Mouse (Mus musculus) E14TG2a.4 (cell line): ENCODE results near the gene Crp.

Source experiments
- H3K27me3 ChIP-seq: 2 replicates; pipeline ENCODE4 v1.6.1; 2014; ENCODE audit warnings: low read length, control low read depth; ENCODE audit not compliant: insufficient read depth
- H3K36me3 ChIP-seq: 2 replicates; pipeline ENCODE4 v1.6.1; 2014; ENCODE audit warnings: low read length, control low read depth; ENCODE audit not compliant: insufficient read depth
- H3K4me1 ChIP-seq: replicated peaks from 2 replicates; pipeline ENCODE4 v1.6.1; 2014; ENCODE audit warnings: low read depth, low read length, control low read depth
- H3K4me3 ChIP-seq: replicated peaks from 2 replicates; pipeline ENCODE4 v1.5.1; 2014; ENCODE audit warnings: mild to moderate bottlenecking, low read length
- H3K9me3 ChIP-seq: 2 replicates; pipeline ENCODE4 v1.6.1; 2014; ENCODE audit warnings: low read length, control low read depth
- CTCF ChIP-seq: conservative IDR thresholded peaks from 2 replicates; pipeline ENCODE4 v1.5.1; 2014; ENCODE audit warnings: low read length
- NANOG ChIP-seq: IDR thresholded peaks from 2 replicates; pipeline ENCODE4 v1.6.1; 2014; ENCODE audit warnings: borderline replicate concordance, low read length, mixed read lengths
- POU5F1 ChIP-seq: IDR thresholded peaks from 2 replicates; pipeline ENCODE4 v1.6.1; 2014; ENCODE audit warnings: low read length, borderline replicate concordance

Crp gene

GRCm38 (mm10) chr1:172759525-172759924 is 61.7 kb downstream of the Crp start:
- Histone ChIP-seq H3K36me3 (no peaks in the 10 kb centered on the region), H3K9me3 (no peaks in the 10 kb centered on the region), H3K4me1 (peaks cover 16% of the 10 kb centered on the region), H3K27me3 (no peaks in the 10 kb centered on the region), H3K4me3 (no peak overlapping the region)
- TF ChIP-seq CTCF (no peak), NANOG (no peak), POU5F1 (no peak)

GRCm38 (mm10) chr1:172779195-172779594 is 81.3 kb downstream of the Crp start:
- TF ChIP-seq POU5F1 (no peak), CTCF (no peak), NANOG (no peak)
- Histone ChIP-seq H3K4me1 (no peaks in the 10 kb centered on the region), H3K36me3 (no peaks in the 10 kb centered on the region), H3K27me3 (no peaks in the 10 kb centered on the region), H3K4me3 (no peak overlapping the region), H3K9me3 (no peaks in the 10 kb centered on the region)

GRCm38 (mm10) chr1:172785322-172785721 is 87.5 kb downstream of the Crp start:
- H3K4me3 ChIP-seq: no peak overlapping the region
- H3K4me1 ChIP-seq: no peaks in the 10 kb centered on the region
- H3K36me3 ChIP-seq: no peaks in the 10 kb centered on the region
- peaks cover 9% of the 10 kb centered on the region for H3K9me3 ChIP-seq
- TF ChIP-seq CTCF: no peak
- H3K27me3 ChIP-seq: no peaks in the 10 kb centered on the region

GRCm38 (mm10) chr1:172785886-172786285 is 88.0 kb downstream of the Crp start:
- no peak for TF ChIP-seq POU5F1
- TF ChIP-seq CTCF: no peak
- TF ChIP-seq NANOG: no peak
- Histone ChIP-seq H3K27me3 (no peaks in the 10 kb centered on the region), H3K9me3 (peaks cover 9% of the 10 kb centered on the region), H3K4me3 (no peak overlapping the region), H3K36me3 (no peaks in the 10 kb centered on the region), H3K4me1 (no peaks in the 10 kb centered on the region)

GRCm38 (mm10) chr1:172828975-172829374 is 131.1 kb downstream of the Crp start:
- H3K4me3 ChIP-seq: no peak overlapping the region
- no peaks in the 10 kb centered on the region for H3K36me3 ChIP-seq
- H3K27me3 ChIP-seq: no peaks in the 10 kb centered on the region
- no peaks in the 10 kb centered on the region for H3K9me3 ChIP-seq
- TF ChIP-seq NANOG (no peak), CTCF (no peak), POU5F1 (no peak)
- H3K4me1 ChIP-seq: no peaks in the 10 kb centered on the region

- no peaks in the 10 kb centered on the region for H3K27me3 ChIP-seq
These were observed 149.3 kb downstream of the Crp start for GRCm38 (mm10) chr1:172847044-172847761.

GRCm38 (mm10) chr1:172848171-172848570 is 150.3 kb downstream of the Crp start:
- Histone ChIP-seq H3K4me1 (no peaks in the 10 kb centered on the region), H3K27me3 (no peaks in the 10 kb centered on the region), H3K9me3 (peaks cover 37% of the 10 kb centered on the region), H3K36me3 (no peaks in the 10 kb centered on the region), H3K4me3 (no peak overlapping the region)
- TF ChIP-seq NANOG: no peak
- no peak for TF ChIP-seq CTCF
- no peak for TF ChIP-seq POU5F1

More at GRCm38 (mm10) chr1:172847044-172847761, 149.3 kb downstream of the Crp start:
- Histone ChIP-seq H3K4me3 (no peak overlapping the region), H3K4me1 (no peaks in the 10 kb centered on the region), H3K9me3 (peaks cover 37% of the 10 kb centered on the region), H3K36me3 (no peaks in the 10 kb centered on the region)
- TF ChIP-seq NANOG (no peak), POU5F1 (no peak), CTCF (no peak)

- Histone ChIP-seq H3K9me3 (no peaks in the 10 kb centered on the region), H3K27me3 (no peaks in the 10 kb centered on the region), H3K4me1 (no peaks in the 10 kb centered on the region), H3K36me3 (no peaks in the 10 kb centered on the region), H3K4me3 (no peak overlapping the region)
- TF ChIP-seq NANOG: no peak
- no peak for TF ChIP-seq CTCF
- TF ChIP-seq POU5F1: no peak
These were observed 177.4 kb downstream of the Crp start for GRCm38 (mm10) chr1:172875265-172875664.

- Histone ChIP-seq H3K4me1 (no peaks in the 10 kb centered on the region), H3K27me3 (no peaks in the 10 kb centered on the region), H3K36me3 (no peaks in the 10 kb centered on the region), H3K9me3 (no peaks in the 10 kb centered on the region), H3K4me3 (no peak overlapping the region)
- TF ChIP-seq POU5F1 (no peak), NANOG (no peak), CTCF (no peak)
These were observed 178.8 kb downstream of the Crp start for GRCm38 (mm10) chr1:172876675-172877074.
